Mouse (Mus musculus): ENCODE data around the gene Thoc3.
"Not testable (repeated sequence)": the region's sequence is repeated elsewhere in the genome, so short reads cannot be mapped to it uniquely, and the experiment has no call there.

Thoc3 gene

DNA sequence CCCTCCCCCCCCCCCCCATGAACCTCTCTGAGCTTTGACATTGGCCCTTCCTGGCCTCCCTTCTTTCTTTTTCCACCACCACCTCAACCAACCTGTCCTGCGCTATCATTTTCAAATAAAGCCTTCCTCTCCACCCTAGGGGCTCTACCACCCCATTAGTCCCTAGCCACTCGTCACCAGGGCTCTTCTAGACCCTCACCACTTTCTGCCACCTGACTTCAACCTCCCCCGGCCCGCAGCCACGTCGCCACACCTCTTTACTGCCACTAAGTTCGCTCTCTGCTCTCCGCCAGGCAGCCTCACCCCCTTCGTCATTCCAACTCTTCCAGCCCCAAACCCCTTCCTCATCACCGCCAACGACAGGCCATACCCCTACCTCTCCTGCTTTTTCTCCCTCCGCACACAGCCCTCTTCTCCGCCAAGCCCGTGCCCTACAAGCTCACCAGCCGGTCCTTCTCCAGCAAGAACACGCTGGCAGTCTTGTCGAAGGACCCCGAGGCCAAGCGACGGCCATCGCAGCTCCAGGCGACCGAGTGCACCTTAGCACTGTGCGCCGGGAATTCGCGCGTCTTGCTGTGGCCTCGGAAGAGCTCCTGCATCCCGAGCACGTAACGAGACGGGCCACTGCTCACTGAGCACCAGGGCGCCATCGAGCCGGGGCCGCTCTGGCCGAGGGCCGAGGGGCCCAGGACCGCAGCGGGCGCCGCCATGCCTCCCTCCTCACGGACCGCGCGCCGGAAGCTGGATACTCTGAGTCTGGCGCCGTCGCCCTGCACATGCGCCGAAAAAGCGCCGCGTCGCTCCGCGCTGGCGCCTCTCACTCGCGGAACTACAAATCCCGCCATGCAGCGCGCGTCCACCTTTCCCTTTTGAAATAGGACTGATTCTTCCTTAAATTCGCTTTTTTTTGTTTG lies at the start of gene Thoc3:
TSS of gene Thoc3 (minus strand) at position 752 of the 914 bp plus-strand sequence.
- peak; percentile 89 for DNase-seq (ENCODE audit: low spot score)

- no peak for DNase-seq (ENCODE audit: low spot score)
Measured at GRCm38 (mm10) chr13:54505920-54506319, 37.3 kb upstream of the Thoc3 start.

DNA sequence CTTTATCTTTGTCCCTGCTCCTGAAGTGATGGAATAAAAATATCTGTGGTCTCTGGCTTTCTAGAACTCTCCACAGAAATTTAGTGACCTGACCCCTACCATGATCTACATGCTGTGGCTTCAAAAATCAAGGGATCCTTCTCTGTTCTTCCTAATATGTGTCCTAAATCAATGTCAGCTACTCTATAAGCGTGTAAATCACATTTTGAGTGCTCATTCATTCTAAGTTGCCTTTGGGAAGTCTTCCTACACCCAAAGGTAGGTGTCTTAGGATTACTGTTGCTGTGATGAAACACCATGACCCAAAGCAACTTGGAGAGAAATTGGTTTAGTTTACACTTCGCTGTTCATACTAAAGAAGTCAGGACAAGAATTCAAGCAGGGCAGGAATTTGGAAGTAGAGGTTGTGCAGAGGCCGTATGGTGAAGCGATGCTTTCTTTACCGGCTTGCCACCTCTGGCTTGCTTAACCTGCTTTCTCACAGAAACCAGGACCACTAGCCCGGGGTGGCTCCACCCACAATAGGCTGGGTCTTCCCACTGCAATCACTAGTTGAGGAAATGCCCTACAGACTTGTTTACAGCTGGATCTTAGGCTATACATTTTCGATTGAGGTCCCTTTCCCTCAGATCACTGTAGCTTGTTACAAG lies 36.1 kb upstream of the Thoc3 start:
- no peak for DNase-seq (ENCODE audit: low spot score)

- peak; percentile 77 for DNase-seq (ENCODE audit: low spot score)
Measured at GRCm38 (mm10) chr13:54503604-54504521, 35.2 kb upstream of the Thoc3 start, which contains the start of gene Simc1. Simc1 (plus strand) TSS chr13:54503779.

DNA sequence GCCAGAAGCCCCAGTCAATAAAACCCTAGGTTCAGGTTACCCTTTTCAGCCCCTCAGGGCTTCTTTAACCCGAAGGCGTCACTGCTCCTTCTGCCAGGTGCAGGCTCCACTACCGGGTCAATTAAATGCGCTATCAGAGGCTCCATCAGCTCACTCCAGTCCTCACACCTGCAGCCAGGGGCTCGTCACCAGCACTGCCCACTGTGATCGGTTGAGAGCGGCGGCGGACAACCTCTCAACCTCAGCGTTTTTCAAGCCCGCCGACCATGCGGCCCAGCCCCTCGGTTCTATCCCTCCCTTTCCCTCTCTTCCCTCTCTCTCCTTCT lies 34.6 kb upstream of the Thoc3 start:
- DNase-seq (ENCODE audit: low spot score) = no peak

- DNase-seq (ENCODE audit: low spot score) = no peak
Measured at GRCm38 (mm10) chr13:54501957-54502690, 33.5 kb upstream of the Thoc3 start.

GRCm38 (mm10) chr13:54501352-54501751 lies 32.7 kb upstream of the Thoc3 start:
- DNase-seq (ENCODE audit: low spot score) = no peak

GRCm38 (mm10) chr13:54499551-54499950 lies 30.9 kb upstream of the Thoc3 start:
- not testable (repeated sequence) for DNase-seq (ENCODE audit: low spot score)

- DNase-seq (ENCODE audit: low spot score) = no peak
Measured at GRCm38 (mm10) chr13:54491381-54491780, 22.7 kb upstream of the Thoc3 start.

DNA sequence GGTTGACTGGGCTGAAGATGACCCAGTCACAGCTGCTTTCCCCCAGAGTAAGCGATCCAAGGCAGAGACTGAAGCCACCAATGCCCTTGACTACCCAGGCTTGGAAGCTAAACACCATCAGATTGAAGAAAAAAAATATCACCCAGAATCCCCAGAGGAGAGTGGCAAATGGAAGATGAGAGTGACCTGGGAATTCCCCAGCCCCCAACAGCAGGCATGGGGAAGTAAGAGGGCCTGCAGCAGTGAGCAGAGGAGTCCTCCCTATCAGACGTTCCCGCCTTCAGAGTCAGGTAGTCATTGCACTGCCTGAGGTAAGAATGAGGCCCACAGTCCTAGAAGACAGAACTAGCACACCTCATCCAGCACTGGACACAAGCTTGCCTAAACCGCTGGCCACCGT lies 21.8 kb upstream of the Thoc3 start:
- DNase-seq (ENCODE audit: low spot score) = no peak

GRCm38 (mm10) chr13:54481498-54481897 lies 12.8 kb upstream of the Thoc3 start:
- no peak for DNase-seq (ENCODE audit: low spot score)

DNA sequence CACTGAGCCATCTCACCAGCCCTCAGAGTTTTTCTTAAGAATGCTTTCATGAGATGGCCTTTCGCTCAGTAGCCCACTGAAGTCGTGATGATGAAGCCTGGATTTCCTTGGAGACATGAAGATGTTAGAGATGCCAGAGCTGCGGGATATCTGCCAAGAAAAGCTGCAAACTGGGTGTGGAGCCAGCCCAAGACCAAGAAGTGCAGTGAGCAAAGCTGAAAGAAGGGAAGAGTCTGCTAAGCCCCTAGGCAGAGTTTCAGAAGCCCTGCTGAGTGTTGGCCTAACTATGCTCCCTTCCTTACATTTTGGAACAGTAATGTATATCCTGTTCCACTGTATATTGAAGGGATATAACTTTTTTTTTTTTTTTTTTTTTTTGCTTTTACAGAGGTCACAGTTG lies 10.6 kb upstream of the Thoc3 start:
- no peak for DNase-seq (ENCODE audit: low spot score)

- no peak for DNase-seq (ENCODE audit: low spot score)
Measured at GRCm38 (mm10) chr13:54475702-54476101, 7.1 kb upstream of the Thoc3 start.

DNA sequence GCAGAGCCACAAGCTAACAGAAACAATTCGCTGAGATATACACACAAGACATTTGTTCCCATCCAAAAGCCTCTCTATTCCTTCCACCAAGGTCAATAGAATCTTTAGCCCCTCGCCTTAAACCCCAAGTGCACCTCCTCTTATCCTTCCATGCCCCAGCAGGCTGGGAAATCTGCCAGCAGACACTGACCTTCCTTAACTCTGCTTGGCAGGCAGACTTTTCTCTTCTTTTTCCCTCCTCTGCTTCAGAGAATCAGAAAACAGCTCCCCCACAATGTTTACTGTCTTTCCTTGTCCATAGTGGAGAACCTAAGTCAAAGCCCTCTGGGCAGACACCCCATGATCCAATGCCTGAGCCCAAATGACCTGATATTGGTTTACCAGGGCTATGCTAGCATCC lies 6.3 kb upstream of the Thoc3 start:
- DNase-seq (ENCODE audit: low spot score) = no peak

DNA sequence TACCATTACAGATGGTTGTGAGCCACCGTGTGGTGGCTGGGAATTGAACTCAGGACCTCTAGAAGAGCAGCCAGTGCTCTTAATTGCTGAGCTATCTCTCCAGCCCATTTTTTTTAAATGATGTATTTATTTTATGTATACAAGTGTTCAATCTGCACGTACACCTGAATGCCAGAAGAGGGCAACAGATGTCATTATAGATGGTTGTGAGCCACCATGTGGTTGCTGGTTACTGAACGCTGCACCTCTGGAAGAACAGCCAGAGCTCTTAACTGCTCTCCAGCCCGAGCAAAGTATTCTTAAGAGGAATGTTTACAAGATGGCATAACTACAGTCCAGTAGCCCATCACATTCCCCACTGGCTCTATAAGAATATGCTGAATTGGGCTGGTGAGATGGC lies 3.3 kb upstream of the Thoc3 start:
- DNase-seq (ENCODE audit: low spot score) = no peak

- DNase-seq (ENCODE audit: low spot score) = no peak
Measured at GRCm38 (mm10) chr13:54469012-54469354, 334 bp upstream of the Thoc3 start.

- no peak for DNase-seq (ENCODE audit: low spot score)
Measured at GRCm38 (mm10) chr13:54459282-54459681, 9.4 kb downstream of the Thoc3 start.

GRCm38 (mm10) chr13:54457062-54457461 lies 11.6 kb downstream of the Thoc3 start:
- no peak for DNase-seq (ENCODE audit: low spot score)

DNA sequence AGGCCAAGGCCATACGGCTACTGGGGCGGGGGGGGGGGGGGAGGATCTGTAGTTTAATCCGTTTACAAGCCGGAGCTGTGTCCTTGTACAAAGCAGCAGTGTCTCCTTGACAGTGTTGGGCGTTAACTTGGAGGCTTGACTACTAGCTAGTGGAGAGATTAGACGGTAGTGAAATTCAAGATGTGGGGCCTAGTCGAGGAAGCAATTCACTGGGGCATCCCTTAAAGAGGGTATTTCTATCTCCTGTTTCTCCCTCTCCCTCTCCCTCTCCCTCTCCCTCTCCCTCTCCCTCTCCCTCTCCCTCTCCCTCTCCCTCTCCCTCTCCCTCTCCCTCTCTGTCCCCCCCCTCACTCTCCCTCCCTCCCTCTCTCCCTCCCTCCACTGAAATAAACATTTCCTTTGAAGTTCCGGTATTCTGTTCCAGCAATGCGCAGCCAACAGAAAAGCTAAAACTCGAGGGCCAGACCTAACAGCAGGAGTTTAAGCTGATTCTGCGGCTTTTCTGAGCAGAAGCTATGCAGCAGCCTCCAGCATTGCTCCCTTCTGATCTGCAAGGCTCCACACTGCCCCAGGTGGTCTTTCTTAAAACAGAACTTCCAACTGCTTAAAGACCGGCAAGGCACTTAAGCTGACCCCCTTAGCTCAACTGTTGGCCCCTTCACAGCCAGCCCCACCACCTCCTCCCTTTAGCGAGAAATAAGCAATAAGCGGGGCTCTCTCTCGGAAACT lies 21.0 kb downstream of the Thoc3 start:
- DNase-seq (ENCODE audit: low spot score) = peak; percentile 15

- peak; percentile 78 for DNase-seq (ENCODE audit: low spot score)
Measured at GRCm38 (mm10) chr13:54446686-54447495, 21.8 kb downstream of the Thoc3 start.

Data from ovary, postnatal 36 days (tissue).